Mouse (Mus musculus) midbrain, embryonic 13.5 days (tissue): ENCODE measurements around the gene Tpmt. TPM values are rescaled to one million over a fixed set of nuclear protein-coding genes. Genes with fewer than 3 reads are reported as not detected.

Source experiments
- ATAC-seq: fragments of 200-750 bp; cut with Nextera tagmentation; 2 replicates; pipeline ENCODE4 v1.8.0; 2017; ENCODE audit warnings: mild to moderate bottlenecking, moderate TSS enrichment, moderate library complexity
- H3K27ac ChIP-seq: fragments of 300-500 bp; sonication (generic); 2 replicates; pipeline ENCODE4 v1.5.1; 2015; ENCODE audit warnings: inconsistent platforms, mild to moderate bottlenecking, moderate library complexity
- H3K27me3 ChIP-seq: fragments of 300-500 bp; sonication (generic); 2 replicates; pipeline ENCODE4 v1.6.1; 2015; ENCODE audit warnings: mild to moderate bottlenecking, inconsistent platforms
- H3K36me3 ChIP-seq: fragments of 300-500 bp; sonication (generic); 2 replicates; pipeline ENCODE4 v1.6.1; 2015; ENCODE audit warnings: mild to moderate bottlenecking, inconsistent platforms
- H3K4me1 ChIP-seq: fragments of 300-500 bp; sonication (generic); replicated peaks from 2 replicates; pipeline ENCODE4 v1.6.1; 2015; ENCODE audit warnings: inconsistent platforms
- H3K4me2 ChIP-seq: fragments of 300-500 bp; sonication (generic); replicated peaks from 2 replicates; pipeline ENCODE4 v1.6.1; 2015; ENCODE audit warnings: moderate library complexity, mild to moderate bottlenecking, inconsistent platforms
- H3K4me3 ChIP-seq: fragments of 300-500 bp; sonication (generic); replicated peaks from 2 replicates; pipeline ENCODE4 v1.5.1; 2015; ENCODE audit warnings: mild to moderate bottlenecking, inconsistent platforms
- H3K9ac ChIP-seq: fragments of 300-500 bp; sonication (generic); replicated peaks from 2 replicates; pipeline ENCODE4 v1.6.1; 2015; ENCODE audit warnings: mild to moderate bottlenecking, inconsistent platforms
- H3K9me3 ChIP-seq: fragments of 300-500 bp; sonication (generic); 2 replicates; pipeline ENCODE4 v1.6.1; 2016; ENCODE audit warnings: mild to moderate bottlenecking, inconsistent platforms
- WGBS: fragments of 180-500 bp; shearing (Covaris S2); methylation state at CpG from one replicate; pipeline ENCODE4 v1.1.7; 2015; 5-methylcytosine and 5-hydroxymethylcytosine counted together
- polyA plus RNA-seq: library from polyadenylated mRNA; unstranded; fragments of >200 nt; fragmentation: Nextera tagmentation; extraction: Ambion mirVana; gene quantifications from 2 replicates; pipeline ENCODE4 v1.2.1, GENCODE M21; 2015

Tpmt gene
- polyA plus RNA-seq, 1 experiment from 2014 or later, result 32.3 TPM

- ATAC-seq, result no peak
- H3K4me3 ChIP-seq, result no peak overlapping the region
- H3K27me3 ChIP-seq, result no peaks in the 10 kb centered on the region
- no peaks in the 10 kb centered on the region for H3K36me3 ChIP-seq
- H3K27ac ChIP-seq, result no peak overlapping the region
- no peaks in the 10 kb centered on the region for H3K4me1 ChIP-seq
- WGBS, result 65% methylated on average over 4 of the region's 4 CpGs
- no peak overlapping the region for H3K9ac ChIP-seq
- no peak overlapping the region for H3K4me2 ChIP-seq
- H3K9me3 ChIP-seq, result no peaks in the 10 kb centered on the region
These were observed 47.2 kb downstream of the Tpmt start for GRCm38 (mm10) chr13:46997355-46997754.

GRCm38 (mm10) chr13:46993274-46993551 is 51.3 kb downstream of the Tpmt start:
- no peak overlapping the region for H3K9ac ChIP-seq
- H3K4me3 ChIP-seq, result no peak overlapping the region
- H3K9me3 ChIP-seq, result no peaks in the 10 kb centered on the region
- H3K27me3 ChIP-seq, result no peaks in the 10 kb centered on the region
- H3K4me1 ChIP-seq, result no peaks in the 10 kb centered on the region
- H3K27ac ChIP-seq, result no peak overlapping the region
- no peaks in the 10 kb centered on the region for H3K36me3 ChIP-seq
- no peak overlapping the region for H3K4me2 ChIP-seq
- WGBS, result 91% methylated on average over 2 of the region's 2 CpGs
- ATAC-seq, result no peak

GRCm38 (mm10) chr13:46992516-46993273 is 51.8 kb downstream of the Tpmt start:
- Histone ChIP-seq H3K9me3 (no peaks in the 10 kb centered on the region), H3K4me2 (no peak overlapping the region), H3K9ac (no peak overlapping the region), H3K27ac (no peak overlapping the region), H3K4me1 (no peaks in the 10 kb centered on the region), H3K36me3 (no peaks in the 10 kb centered on the region), H3K4me3 (no peak overlapping the region), H3K27me3 (no peaks in the 10 kb centered on the region)
- no peak for ATAC-seq
- 77% methylated on average over 7 of the region's 7 CpGs for WGBS

GRCm38 (mm10) chr13:46990376-46991011 is 54.0 kb downstream of the Tpmt start:
- no peaks in the 10 kb centered on the region for H3K27me3 ChIP-seq
- no peak overlapping the region for H3K4me3 ChIP-seq
- H3K9ac ChIP-seq, result no peak overlapping the region
- no peak overlapping the region for H3K4me2 ChIP-seq
- no peaks in the 10 kb centered on the region for H3K36me3 ChIP-seq
- H3K4me1 ChIP-seq, result no peaks in the 10 kb centered on the region
- H3K9me3 ChIP-seq, result no peaks in the 10 kb centered on the region
- no peak overlapping the region for H3K27ac ChIP-seq
- WGBS, result 61% methylated on average over 4 of the region's 4 CpGs
- no peak for ATAC-seq

GRCm38 (mm10) chr13:46987941-46988340 is 56.6 kb downstream of the Tpmt start:
- Histone ChIP-seq H3K4me2 (no peak overlapping the region), H3K9me3 (no peaks in the 10 kb centered on the region), H3K27ac (no peak overlapping the region), H3K4me3 (no peak overlapping the region), H3K4me1 (no peaks in the 10 kb centered on the region), H3K9ac (no peak overlapping the region), H3K27me3 (no peaks in the 10 kb centered on the region), H3K36me3 (no peaks in the 10 kb centered on the region)
- WGBS, result 75% methylated on average over 8 of the region's 8 CpGs
- ATAC-seq, result no peak

- WGBS, result 69% methylated on average over 6 of the region's 6 CpGs
- no peaks in the 10 kb centered on the region for H3K27me3 ChIP-seq
- H3K4me1 ChIP-seq, result no peaks in the 10 kb centered on the region
- no peak overlapping the region for H3K27ac ChIP-seq
- no peak overlapping the region for H3K4me2 ChIP-seq
- H3K36me3 ChIP-seq, result no peaks in the 10 kb centered on the region
- no peak for ATAC-seq
- H3K9me3 ChIP-seq, result no peaks in the 10 kb centered on the region
- H3K4me3 ChIP-seq, result no peak overlapping the region
- no peak overlapping the region for H3K9ac ChIP-seq
These were observed 58.3 kb downstream of the Tpmt start for GRCm38 (mm10) chr13:46986208-46986607.

GRCm38 (mm10) chr13:46983878-46984277 is 60.7 kb downstream of the Tpmt start:
- Histone ChIP-seq H3K9me3 (no peaks in the 10 kb centered on the region), H3K4me2 (no peak overlapping the region), H3K4me1 (no peaks in the 10 kb centered on the region), H3K9ac (no peak overlapping the region), H3K4me3 (no peak overlapping the region), H3K27me3 (no peaks in the 10 kb centered on the region), H3K27ac (no peak overlapping the region), H3K36me3 (no peaks in the 10 kb centered on the region)
- ATAC-seq, result no peak
- 97% methylated on average over 2 of the region's 2 CpGs for WGBS

- H3K9me3 ChIP-seq, result no peaks in the 10 kb centered on the region
- peaks cover 11% of the 10 kb centered on the region; the same call in 1 of the 2 replicates for H3K4me1 ChIP-seq
- H3K9ac ChIP-seq, result no peak overlapping the region
- H3K27me3 ChIP-seq, result no peaks in the 10 kb centered on the region
- no peak overlapping the region for H3K27ac ChIP-seq
- WGBS, result 78% methylated on average over 13 of the region's 13 CpGs
- no peaks in the 10 kb centered on the region for H3K36me3 ChIP-seq
- H3K4me3 ChIP-seq, result no peak overlapping the region
- H3K4me2 ChIP-seq, result no peak overlapping the region
- no peak for ATAC-seq
These were observed 64.6 kb downstream of the Tpmt start for GRCm38 (mm10) chr13:46979836-46980490.

GRCm38 (mm10) chr13:46976532-46976931 is 68.0 kb downstream of the Tpmt start:
- Histone ChIP-seq H3K4me2 (no peak overlapping the region), H3K27me3 (no peaks in the 10 kb centered on the region), H3K9me3 (no peaks in the 10 kb centered on the region), H3K36me3 (no peaks in the 10 kb centered on the region), H3K9ac (no peak overlapping the region), H3K4me1 (peaks cover 11% of the 10 kb centered on the region; the same call in 1 of the 2 replicates), H3K27ac (no peak overlapping the region), H3K4me3 (no peak overlapping the region)
- WGBS, result 94% methylated on average over 7 of the region's 7 CpGs
- ATAC-seq, result no peak

GRCm38 (mm10) chr13:46975930-46976329 is 68.6 kb downstream of the Tpmt start:
- H3K4me2 ChIP-seq, result peak overlapping the region; percentile 58
- H3K36me3 ChIP-seq, result no peaks in the 10 kb centered on the region
- no peak for ATAC-seq
- peaks cover 11% of the 10 kb centered on the region; the same call in 1 of the 2 replicates for H3K4me1 ChIP-seq
- no peak overlapping the region for H3K9ac ChIP-seq
- H3K9me3 ChIP-seq, result no peaks in the 10 kb centered on the region
- 36% methylated on average over 4 of the region's 4 CpGs for WGBS
- no peak overlapping the region for H3K4me3 ChIP-seq
- no peaks in the 10 kb centered on the region for H3K27me3 ChIP-seq
- peak overlapping the region; percentile 85 for H3K27ac ChIP-seq

- peak overlapping the region; percentile 85 for H3K27ac ChIP-seq
- H3K36me3 ChIP-seq, result no peaks in the 10 kb centered on the region
- peak overlapping the region; percentile 62 for H3K9ac ChIP-seq
- WGBS, result 13% methylated on average over 14 of the region's 14 CpGs
- H3K9me3 ChIP-seq, result no peaks in the 10 kb centered on the region
- no peaks in the 10 kb centered on the region for H3K27me3 ChIP-seq
- peaks cover 11% of the 10 kb centered on the region; the same call in 1 of the 2 replicates for H3K4me1 ChIP-seq
- H3K4me3 ChIP-seq, result peak overlapping the region; percentile 41
- ATAC-seq, result peak; percentile 98
- peak overlapping the region; percentile 58 for H3K4me2 ChIP-seq
These were observed 69.4 kb downstream of the Tpmt start for GRCm38 (mm10) chr13:46975031-46975551.
